Mouse (Mus musculus): ENCODE data around the gene Ppp1r15a.

GRCm38 (mm10) chr7:45567112-45567779 is 41.2 kb upstream of the Ppp1r15a start:
- TF ChIP-seq POLR2A (IDR thresholded peaks at IDR 0.05; ENCODE audit: borderline replicate concordance, insufficient read depth, low read length) (no peak), CTCF (IDR thresholded peaks at IDR 0.05; ENCODE audit: borderline replicate concordance, insufficient read depth, low read depth, low read length) (no peak)
